Mouse (Mus musculus): Measurements from ENCODE around the gene 4930544G11Rik.

GRCm38 (mm10) chr6:65935566-65936281 lies 16.7 kb upstream of the 4930544G11Rik start:
- TF ChIP-seq EP300 (IDR thresholded peaks at IDR 0.05; ENCODE audit: low read length) = no peak
- TF ChIP-seq POLR2A (IDR thresholded peaks at IDR 0.05; ENCODE audit: low read depth, low read length) = no peak
- no peak for TF ChIP-seq CTCF (conservative IDR thresholded peaks at IDR 0.05 in 1 of 2, IDR thresholded peaks at IDR 0.05 in 1 of 2; ENCODE audit: low read depth in 2 of 2, low read length in 2 of 2)

Measured in CH12.LX (cell line).